Mouse (Mus musculus): ENCODE results near the gene Col25a1. TPM values are rescaled to one million over a fixed set of nuclear protein-coding genes. Genes with fewer than 3 reads are reported as not detected.

The Col25a1 gene
- polyA plus RNA-seq (2012; fragmentation: generic; extraction: Trizol) = 2.8 TPM

DNA sequence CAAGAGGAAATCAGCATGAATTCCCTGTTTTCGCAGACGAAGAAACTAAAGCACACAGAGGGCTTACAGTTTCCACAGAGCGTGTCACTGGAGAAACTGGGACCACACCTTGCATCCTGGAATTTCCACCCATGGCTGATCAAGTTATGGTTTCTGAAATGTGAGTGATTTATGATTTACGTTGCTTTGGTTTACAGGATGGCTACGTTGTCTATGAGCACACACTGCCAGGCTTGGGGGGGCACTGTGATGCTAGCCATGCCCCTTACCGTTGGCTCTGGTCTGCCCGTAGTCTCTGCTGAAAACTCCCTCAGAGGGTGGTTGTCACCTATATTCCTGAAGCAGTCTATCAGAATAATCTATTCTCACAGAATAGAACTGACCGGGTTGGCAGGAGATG, at the start of gene Col25a1:
Col25a1 (plus strand) TSS at position 301 of the 400 bp plus-strand sequence.
- Histone ChIP-seq H3K36me3 (ENCODE audit: control insufficient read depth, insufficient read depth) (no peaks in the 10 kb centered on the region), H3K79me2 (ENCODE audit: control insufficient read depth, insufficient read depth) (no peaks in the 10 kb centered on the region), H3K4me2 (ENCODE audit: low read depth) (no peak within 1 kb of the TSS), H3K4me3 (no peak within 1 kb of the TSS), H3K27me3 (ENCODE audit: control insufficient read depth, insufficient read depth, insufficient read length) (no peaks in the 10 kb centered on the region), H3ac (ENCODE audit: control insufficient read depth, insufficient read length) (no peak within 1 kb of the TSS)
- TF ChIP-seq POLR2AphosphoS2 (IDR thresholded peaks at IDR 0.05; ENCODE audit: insufficient read length, low read depth) (no peak), USF1 (IDR thresholded peaks at IDR 0.05; ENCODE audit: low read depth) (no peak), MYOG (IDR thresholded peaks at IDR 0.05; ENCODE audit: control insufficient read depth in 1 of 3, insufficient read depth in 1 of 3, insufficient read length in 2 of 3, low read depth in 2 of 3) (no peak)

DNA sequence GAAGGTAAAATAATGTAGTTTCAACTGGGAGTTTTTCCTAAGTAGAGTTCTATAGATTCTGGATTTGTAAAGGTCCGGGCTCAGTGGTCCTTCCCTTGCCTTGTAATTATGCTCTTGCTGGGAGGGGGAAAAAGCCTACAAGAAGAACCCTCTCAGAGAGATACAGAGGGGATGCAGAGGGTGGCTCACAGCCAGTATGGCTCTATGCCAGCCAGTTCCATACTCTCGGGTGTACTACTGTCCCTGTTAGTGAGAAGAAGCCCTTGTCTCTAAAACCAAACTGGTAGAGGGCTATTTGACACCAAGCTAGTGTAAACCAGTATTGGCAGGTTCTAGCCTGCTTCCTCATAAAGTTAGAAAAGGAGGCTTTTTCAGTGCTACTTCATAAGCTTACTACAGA, 48.0 kb upstream of the Col25a1 start:
- no peaks in the 10 kb centered on the region for H3K79me2 ChIP-seq (ENCODE audit: control insufficient read depth, insufficient read depth)
- H3K27me3 ChIP-seq (ENCODE audit: control insufficient read depth, insufficient read depth, insufficient read length) = peaks cover 10% of the 10 kb centered on the region
- TF ChIP-seq POLR2A (IDR thresholded peaks at IDR 0.05; ENCODE audit: insufficient read length, low read depth) = no peak
- TF ChIP-seq MYOG (IDR thresholded peaks at IDR 0.05; ENCODE audit: control insufficient read depth in 1 of 3, insufficient read depth in 1 of 3, insufficient read length in 2 of 3, low read depth in 2 of 3) = no peak
- no peak for TF ChIP-seq MAX (IDR thresholded peaks at IDR 0.05; ENCODE audit: low read depth)
- no peak for TF ChIP-seq SRF (IDR thresholded peaks at IDR 0.05; ENCODE audit: control insufficient read depth, insufficient read length, low read depth)
- TF ChIP-seq MYOD1 (IDR thresholded peaks at IDR 0.05; ENCODE audit: control insufficient read depth in 1 of 3, insufficient read length in 2 of 3, low read depth in 2 of 3) = no peak
- TF ChIP-seq TCF3 (IDR thresholded peaks at IDR 0.05; ENCODE audit: insufficient read length, low read depth) = no peak
- no peak for TF ChIP-seq REST (IDR thresholded peaks at IDR 0.05; ENCODE audit: insufficient read depth, insufficient read length)
- no peak overlapping the region for H3K4me3 ChIP-seq
- H3ac ChIP-seq (ENCODE audit: control insufficient read depth, insufficient read length) = no peak overlapping the region
- H3K36me3 ChIP-seq (ENCODE audit: control insufficient read depth, insufficient read depth) = no peaks in the 10 kb centered on the region
- H3K4me2 ChIP-seq (ENCODE audit: low read depth) = no peak overlapping the region

- TF ChIP-seq REST (IDR thresholded peaks at IDR 0.05; ENCODE audit: insufficient read depth, insufficient read length) = no peak
- no peak for TF ChIP-seq MAX (IDR thresholded peaks at IDR 0.05; ENCODE audit: low read depth)
- peak in 2 of 3 experiments; percentile 5 to 41 for TF ChIP-seq MYOG (IDR thresholded peaks at IDR 0.05; ENCODE audit: control insufficient read depth in 1 of 3, insufficient read depth in 1 of 3, insufficient read length in 2 of 3, low read depth in 2 of 3)
- peak in 2 of 3 experiments; percentile 60 to 64 for TF ChIP-seq MYOD1 (IDR thresholded peaks at IDR 0.05; ENCODE audit: control insufficient read depth in 1 of 3, insufficient read length in 2 of 3, low read depth in 2 of 3)
- no peak overlapping the region for H3K4me3 ChIP-seq
- H3K27me3 ChIP-seq (ENCODE audit: control insufficient read depth, insufficient read depth, insufficient read length) = peaks cover 4% of the 10 kb centered on the region
- no peaks in the 10 kb centered on the region for H3K79me2 ChIP-seq (ENCODE audit: control insufficient read depth, insufficient read depth)
- H3K4me2 ChIP-seq (ENCODE audit: low read depth) = no peak overlapping the region
- H3K36me3 ChIP-seq (ENCODE audit: control insufficient read depth, insufficient read depth) = no peaks in the 10 kb centered on the region
- H3ac ChIP-seq (ENCODE audit: control insufficient read depth, insufficient read length) = no peak overlapping the region
Observed at GRCm38 (mm10) chr3:130086372-130087080, 44.8 kb upstream of the Col25a1 start.

GRCm38 (mm10) chr3:130087466-130087865, 43.8 kb upstream of the Col25a1 start:
- H3K27me3 ChIP-seq (ENCODE audit: control insufficient read depth, insufficient read depth, insufficient read length) = peaks cover 4% of the 10 kb centered on the region
- no peak overlapping the region for H3K4me3 ChIP-seq
- TF ChIP-seq POLR2A (IDR thresholded peaks at IDR 0.05; ENCODE audit: insufficient read length, low read depth) (no peak), REST (IDR thresholded peaks at IDR 0.05; ENCODE audit: insufficient read depth, insufficient read length) (no peak), POLR2AphosphoS2 (IDR thresholded peaks at IDR 0.05; ENCODE audit: insufficient read length, low read depth) (no peak), MYOD1 (IDR thresholded peaks at IDR 0.05; ENCODE audit: control insufficient read depth in 1 of 3, insufficient read length in 2 of 3, low read depth in 2 of 3) (no peak), MAX (IDR thresholded peaks at IDR 0.05; ENCODE audit: low read depth) (no peak), E2F4 (IDR thresholded peaks at IDR 0.05; ENCODE audit: insufficient read depth) (no peak), TCF12 (IDR thresholded peaks at IDR 0.05; ENCODE audit: insufficient read depth, poor library complexity, severe bottlenecking) (no peak), MYOG (IDR thresholded peaks at IDR 0.05; ENCODE audit: control insufficient read depth in 1 of 3, insufficient read depth in 1 of 3, insufficient read length in 2 of 3, low read depth in 2 of 3) (no peak), USF1 (IDR thresholded peaks at IDR 0.05; ENCODE audit: low read depth) (no peak), TCF3 (IDR thresholded peaks at IDR 0.05; ENCODE audit: insufficient read length, low read depth) (no peak), SRF (IDR thresholded peaks at IDR 0.05; ENCODE audit: control insufficient read depth, insufficient read length, low read depth) (no peak), CEBPB (IDR thresholded peaks at IDR 0.05; ENCODE audit: insufficient read depth, poor library complexity, severe bottlenecking) (no peak)
- no peak overlapping the region for H3K4me2 ChIP-seq (ENCODE audit: low read depth)
- H3K36me3 ChIP-seq (ENCODE audit: control insufficient read depth, insufficient read depth) = no peaks in the 10 kb centered on the region
- H3K79me2 ChIP-seq (ENCODE audit: control insufficient read depth, insufficient read depth) = no peaks in the 10 kb centered on the region
- no peak overlapping the region for H3ac ChIP-seq (ENCODE audit: control insufficient read depth, insufficient read length)

DNA sequence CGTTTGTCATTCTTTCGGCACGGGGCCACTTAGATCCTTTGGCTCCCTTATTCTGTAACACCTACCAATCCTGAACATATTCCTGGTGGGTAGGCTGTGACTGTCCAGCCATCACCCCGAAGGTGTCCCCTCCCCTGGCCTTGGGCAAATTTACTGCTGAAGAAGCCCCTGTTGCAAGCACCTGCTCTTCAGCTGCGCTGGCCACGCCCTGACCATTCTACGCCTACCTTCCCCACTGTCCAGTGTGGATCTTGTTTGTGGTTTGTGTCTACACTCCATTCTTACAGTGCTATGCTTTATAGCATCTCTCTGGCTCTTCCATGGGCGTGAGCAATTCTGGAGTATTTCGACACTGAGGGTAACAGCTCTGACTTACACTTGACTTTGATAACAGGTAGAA, 42.6 kb upstream of the Col25a1 start:
- Histone ChIP-seq H3ac (ENCODE audit: control insufficient read depth, insufficient read length) (no peak overlapping the region), H3K4me3 (no peak overlapping the region), H3K27me3 (ENCODE audit: control insufficient read depth, insufficient read depth, insufficient read length) (no peaks in the 10 kb centered on the region), H3K4me2 (ENCODE audit: low read depth) (no peak overlapping the region), H3K36me3 (ENCODE audit: control insufficient read depth, insufficient read depth) (no peaks in the 10 kb centered on the region), H3K79me2 (ENCODE audit: control insufficient read depth, insufficient read depth) (no peaks in the 10 kb centered on the region)
- TF ChIP-seq E2F4 (IDR thresholded peaks at IDR 0.05; ENCODE audit: insufficient read depth) (no peak), MYOD1 (IDR thresholded peaks at IDR 0.05; ENCODE audit: control insufficient read depth in 1 of 3, insufficient read length in 2 of 3, low read depth in 2 of 3) (peak in 1 of 3 experiments; percentile 73), TCF12 (IDR thresholded peaks at IDR 0.05; ENCODE audit: insufficient read depth, poor library complexity, severe bottlenecking) (no peak), POLR2AphosphoS2 (IDR thresholded peaks at IDR 0.05; ENCODE audit: insufficient read length, low read depth) (no peak), SRF (IDR thresholded peaks at IDR 0.05; ENCODE audit: control insufficient read depth, insufficient read length, low read depth) (no peak), TCF3 (IDR thresholded peaks at IDR 0.05; ENCODE audit: insufficient read length, low read depth) (no peak), POLR2A (IDR thresholded peaks at IDR 0.05; ENCODE audit: insufficient read length, low read depth) (no peak), CEBPB (IDR thresholded peaks at IDR 0.05; ENCODE audit: insufficient read depth, poor library complexity, severe bottlenecking) (no peak), REST (IDR thresholded peaks at IDR 0.05; ENCODE audit: insufficient read depth, insufficient read length) (no peak), USF1 (IDR thresholded peaks at IDR 0.05; ENCODE audit: low read depth) (no peak), MYOG (IDR thresholded peaks at IDR 0.05; ENCODE audit: control insufficient read depth in 1 of 3, insufficient read depth in 1 of 3, insufficient read length in 2 of 3, low read depth in 2 of 3) (peak in 1 of 3 experiments; percentile 67), MAX (IDR thresholded peaks at IDR 0.05; ENCODE audit: low read depth) (no peak)
